11 mouse cellular contexts compared by ENCODE assay signal in genomic region chr6:88201926-88202700, GRCm38 (mm10). TPM values are rescaled to one million over a fixed set of nuclear protein-coding genes. Genes with fewer than 3 reads are reported as not detected.
DNase-seq lines count a peak whose midpoint lies in the region; ATAC-seq and TF ChIP-seq lines count a peak whose summit lies in the region.
"Had no signal": no experiment of that assay in that cellular context is flagged by ENCODE, and none has a peak within 500 bp of the region (broad histone marks: within the 10 kb centered on the region; RNA-seq: fewer than 3 reads in every experiment).

No protein-coding gene starts in this region.

- TF ChIP-seq EP300 in lung, postnatal 0 days (IDR thresholded peaks at IDR 0.05), result no peak
- no peak for TF ChIP-seq EP300 in heart, postnatal 0 days (IDR thresholded peaks at IDR 0.05; ENCODE audit: low read depth)

- H3K4me1 ChIP-seq in heart, embryonic 10.5 days, result peaks cover 74% of the 10 kb centered on the region
- peaks cover 20% of the 10 kb centered on the region; the same call in 1 of the 2 replicates for H3K4me1 ChIP-seq in lung, postnatal 0 days (ENCODE audit: insufficient read depth, low read depth, low read length)
- no peaks in the 10 kb centered on the region for H3K4me1 ChIP-seq in heart, postnatal 0 days (ENCODE audit: control insufficient read depth, insufficient read depth)
- peaks cover 2% of the 10 kb centered on the region for H3K4me1 ChIP-seq in small intestine, adult 2 months (ENCODE audit: control insufficient read depth, insufficient read depth, insufficient read length, low read length)

- 15% methylated on average over 15 of the region's 15 CpGs for WGBS in heart, embryonic 10.5 days
- WGBS in lung, postnatal 0 days, result 28% methylated on average over 14 of the region's 15 CpGs
- WGBS in heart, postnatal 0 days, result 27% methylated on average over 15 of the region's 15 CpGs
- WGBS in small intestine, adult 2 months, result 39% methylated on average over 15 of the region's 15 CpGs

- DNase-seq in heart, embryonic 10.5 days (ENCODE audit: low spot score), result no peak
- DNase-seq in heart, adult 8-10 months (ENCODE audit: low spot score), result no peak
- no peak for DNase-seq in lung, postnatal 0 days (ENCODE audit: low spot score)
- DNase-seq in lung, postnatal 10 days, result no peak
- no peak for DNase-seq in heart, postnatal 0 days (ENCODE audit: low spot score)
- DNase-seq in right cerebral cortex, adult 2 months (ENCODE audit: low spot score in 2 of 2), result no peak
- no peak for DNase-seq in adrenal gland, postnatal 14 days
- DNase-seq: adrenal gland, postnatal 25 days had no signal

- TF ChIP-seq CTCF in lung, postnatal 0 days (IDR thresholded peaks at IDR 0.05), result no peak
- TF ChIP-seq CTCF in heart, postnatal 0 days (IDR thresholded peaks at IDR 0.05; ENCODE audit: low read depth), result no peak
- TF ChIP-seq CTCF in small intestine, adult 2 months (IDR thresholded peaks at IDR 0.05; ENCODE audit: extremely low read depth, insufficient read length, insufficient replicate concordance, low read depth, low read length), result no peak

- peak overlapping the region; percentile 36; the same call in 1 of the 2 replicates for H3K4me3 ChIP-seq in heart, embryonic 10.5 days
- H3K4me3 ChIP-seq in lung, postnatal 0 days (ENCODE audit: low read depth, low read length), result peak overlapping the region; percentile 6
- no peak overlapping the region for H3K4me3 ChIP-seq in heart, postnatal 0 days (ENCODE audit: low read depth, low read length)
- H3K4me3 ChIP-seq in small intestine, adult 2 months (ENCODE audit: low read depth, low read length), result no peak overlapping the region

- no peak for TF ChIP-seq POLR2A in small intestine, adult 2 months (IDR thresholded peaks at IDR 0.05; ENCODE audit: low read depth, low read length)

- H3K9me3 ChIP-seq in heart, embryonic 10.5 days, result no peaks in the 10 kb centered on the region
- H3K9me3 ChIP-seq in lung, postnatal 0 days (ENCODE audit: low read length), result no peaks in the 10 kb centered on the region
- no peaks in the 10 kb centered on the region for H3K9me3 ChIP-seq in heart, postnatal 0 days (replicated peaks; ENCODE audit: control insufficient read depth, low read length)

- peaks cover 97% of the 10 kb centered on the region for H3K27me3 ChIP-seq in heart, embryonic 10.5 days (ENCODE audit: insufficient read depth, poor library complexity, severe bottlenecking)
- H3K27me3 ChIP-seq in lung, postnatal 0 days (replicated peaks; ENCODE audit: insufficient read depth, low read length), result peaks cover 71% of the 10 kb centered on the region
- peaks cover 94% of the 10 kb centered on the region for H3K27me3 ChIP-seq in heart, postnatal 0 days (ENCODE audit: control insufficient read depth, insufficient read depth, low read length)
- peaks cover 84% of the 10 kb centered on the region for H3K27me3 ChIP-seq in small intestine, adult 2 months (ENCODE audit: control insufficient read depth, insufficient read depth, low read length)

- H3K27ac ChIP-seq in heart, embryonic 10.5 days, result peak overlapping the region; percentile 65
- H3K27ac ChIP-seq in lung, postnatal 0 days (ENCODE audit: low read length), result 0 out of 2 replicates have a peak overlapping the region, but pooled peaks have one; percentile 7
- H3K27ac ChIP-seq in heart, postnatal 0 days (ENCODE audit: low read depth), result peak overlapping the region; percentile 47
- H3K27ac ChIP-seq in small intestine, adult 2 months (ENCODE audit: insufficient read depth, low read depth, low read length), result 0 out of 2 replicates have a peak overlapping the region, but pooled peaks have one; percentile 5

- peak overlapping the region; percentile 29; the same call in 1 of the 2 replicates for H3K9ac ChIP-seq in lung, postnatal 0 days (replicated peaks; ENCODE audit: low read depth)
- no peak overlapping the region for H3K9ac ChIP-seq in heart, postnatal 0 days (replicated peaks; ENCODE audit: low read depth, low read length)

- no peak for ATAC-seq in lung, postnatal 0 days
- ATAC-seq in heart, postnatal 0 days (ENCODE audit: insufficient read depth, low read depth), result no peak

- peaks cover 14% of the 10 kb centered on the region; the same call in 1 of the 2 replicates for H3K36me3 ChIP-seq in heart, embryonic 10.5 days
- no peaks in the 10 kb centered on the region for H3K36me3 ChIP-seq in lung, postnatal 0 days (ENCODE audit: insufficient read depth, low read length)
- no peaks in the 10 kb centered on the region for H3K36me3 ChIP-seq in heart, postnatal 0 days (replicated peaks; ENCODE audit: control insufficient read depth, insufficient read depth, low read length)
- no peaks in the 10 kb centered on the region for H3K36me3 ChIP-seq in small intestine, adult 2 months (ENCODE audit: control insufficient read depth, insufficient read depth, low read length)

- peak overlapping the region; percentile 69 for H3K4me2 ChIP-seq in lung, postnatal 0 days (replicated peaks; ENCODE audit: low read depth, low read length)
- H3K4me2 ChIP-seq in heart, postnatal 0 days (ENCODE audit: low read depth, low read length), result peak overlapping the region; percentile 64

RNA-seq across cellular contexts. Expression of gene Gata2, which starts 8.4 kb away (rescaled TPM):
- polyA plus RNA-seq in heart, embryonic 10.5 days (2016; fragmentation: Nextera tagmentation; extraction: Ambion mirVana), result 24.5 and 24.8 TPM in 2 replicates
- 10 to 100 TPM; 13.5 to 20.0 (median 17.4) TPM for total RNA-seq in heart, adult 8-10 months (2022)
- polyA plus RNA-seq in lung, postnatal 0 days (2015; fragmentation: Nextera tagmentation; extraction: Ambion mirVana), result 86.2 and 104 TPM in 2 replicates
- 17.7 and 19.6 TPM in 2 replicates for total RNA-seq in heart, postnatal 0 days (2014; rRNA removed; ENCODE audit: low replicate concordance)
- polyA plus RNA-seq in heart, postnatal 0 days (2015; fragmentation: Nextera tagmentation; extraction: Ambion mirVana), result 13.7 and 16.0 TPM in 2 replicates
- polyA plus RNA-seq in small intestine, adult 2 months (2012; rRNA removed), result 5.0 and 5.6 TPM in 2 replicates
- 26.3 and 36.4 TPM in 2 replicates for total RNA-seq in adrenal gland, postnatal 14 days (2021)

RNA-seq across cellular contexts. Expression of gene Dnajb8, which starts 20.0 kb away (rescaled TPM):
- polyA plus RNA-seq in heart, embryonic 10.5 days (2016; fragmentation: Nextera tagmentation; extraction: Ambion mirVana), result not detected in 2 replicates
- total RNA-seq in heart, adult 8-10 months (2022), result not detected
- polyA plus RNA-seq in lung, postnatal 0 days (2015; fragmentation: Nextera tagmentation; extraction: Ambion mirVana), result not detected in 2 replicates
- not detected in 2 replicates for total RNA-seq in heart, postnatal 0 days (2014; rRNA removed; ENCODE audit: low replicate concordance)
- polyA plus RNA-seq in heart, postnatal 0 days (2015; fragmentation: Nextera tagmentation; extraction: Ambion mirVana), result not detected in 2 replicates
- not detected in 2 replicates for polyA plus RNA-seq in small intestine, adult 2 months (2012; rRNA removed)
- total RNA-seq in adrenal gland, postnatal 14 days (2021), result not detected in 2 replicates
- total RNA-seq: adrenal gland, postnatal 25 days; heart, postnatal 10 days; left cerebral cortex, postnatal 25 days had no signal

Comparison
In these comparisons a context has a peak if more than half of its experiments do, and no peak if none do; other contexts are left out.
1. H3K4me3 ChIP-seq: peak in heart, embryonic 10.5 days (single experiment) and lung, postnatal 0 days (single experiment); none in heart, postnatal 0 days (single experiment) and small intestine, adult 2 months (single experiment).
2. H3K27ac ChIP-seq: peak in every context shown above with its lines; median percentile 65 in heart, embryonic 10.5 days; 47 in heart, postnatal 0 days; 7 in lung, postnatal 0 days; 5 in small intestine, adult 2 months.